Mouse (Mus musculus) testis, postnatal 14 days (tissue): ENCODE data around the gene Epha1.

Experiments used
- DNase-seq: peaks from one replicate; pipeline ENCODE4 v3.0.0; 2021; ENCODE audit warnings: low spot score

Epha1 gene

GRCm38 (mm10) chr6:42373669-42374430, 782 bp upstream of the Epha1 start:
- DNase-seq = no peak

GRCm38 (mm10) chr6:42372421-42372815, 650 bp downstream of the Epha1 start:
- DNase-seq = no peak

GRCm38 (mm10) chr6:42372001-42372400, 1.1 kb downstream of the Epha1 start:
- no peak for DNase-seq

GRCm38 (mm10) chr6:42370630-42371363, 2.3 kb downstream of the Epha1 start:
- no peak for DNase-seq

GRCm38 (mm10) chr6:42369870-42370269, 3.2 kb downstream of the Epha1 start:
- no peak for DNase-seq

GRCm38 (mm10) chr6:42365215-42365614, 7.9 kb downstream of the Epha1 start:
- DNase-seq = no peak

- no peak for DNase-seq
Observed at GRCm38 (mm10) chr6:42364607-42365006, 8.5 kb downstream of the Epha1 start.

GRCm38 (mm10) chr6:42364066-42364465, 9.0 kb downstream of the Epha1 start:
- DNase-seq = no peak

- DNase-seq = no peak
Observed at GRCm38 (mm10) chr6:42362974-42363373, 10.1 kb downstream of the Epha1 start.

- DNase-seq = no peak
Observed at GRCm38 (mm10) chr6:42362497-42362896, 10.6 kb downstream of the Epha1 start.

- peak; percentile 56 for DNase-seq
Observed at GRCm38 (mm10) chr6:42362074-42362473, 11.0 kb downstream of the Epha1 start.

GRCm38 (mm10) chr6:42361041-42361895, 11.8 kb downstream of the Epha1 start:
- no peak for DNase-seq

GRCm38 (mm10) chr6:42360231-42360840, 12.7 kb downstream of the Epha1 start:
- no peak for DNase-seq

- DNase-seq = peak; percentile 73
Observed at GRCm38 (mm10) chr6:42359364-42360147, 13.5 kb downstream of the Epha1 start.

- DNase-seq = no peak
Observed at GRCm38 (mm10) chr6:42358901-42359300, 14.2 kb downstream of the Epha1 start.

GRCm38 (mm10) chr6:42357901-42358300, 15.2 kb downstream of the Epha1 start:
- DNase-seq = no peak

- no peak for DNase-seq
Observed at GRCm38 (mm10) chr6:42356913-42357312, 16.2 kb downstream of the Epha1 start.

GRCm38 (mm10) chr6:42355794-42356600, 17.1 kb downstream of the Epha1 start:
- DNase-seq = no peak

- no peak for DNase-seq
Observed at GRCm38 (mm10) chr6:42355366-42355765, 17.7 kb downstream of the Epha1 start.
